Mouse (Mus musculus) spleen, adult 2 months (tissue): ENCODE results near the gene Dpp6. TPM values are rescaled to one million over a fixed set of nuclear protein-coding genes. Genes with fewer than 3 reads are reported as not detected.

Experiments
- DNase-seq, 2 experiments: peaks; one replicate each; pipeline versions ENCODE4 v3.0.0 to v3.0.0-alpha.2; 2012 to 2021; ENCODE audit warnings: low spot score in 2 of 2, low read depth in 1 of 2
- H3K27ac ChIP-seq: fragments of 200-500 bp; 2 replicates; pipeline ENCODE4 v1.5.1; 2012; ENCODE audit warnings: low read length, inconsistent platforms; ENCODE audit not compliant: insufficient read depth
- H3K27me3 ChIP-seq: fragments of 200-500 bp; 2 replicates; pipeline ENCODE4 v1.6.1; 2012; ENCODE audit warnings: mild to moderate bottlenecking, moderate library complexity, low read length, inconsistent platforms; ENCODE audit not compliant: control insufficient read depth, insufficient read depth
- H3K36me3 ChIP-seq: fragments of 200-500 bp; 2 replicates; pipeline ENCODE4 v1.6.1; 2012; ENCODE audit warnings: mild to moderate bottlenecking, low read length, inconsistent platforms; ENCODE audit not compliant: control insufficient read depth, insufficient read depth
- H3K4me1 ChIP-seq: fragments of 200-500 bp; 2 replicates; pipeline ENCODE4 v1.6.1; 2011; ENCODE audit warnings: inconsistent platforms; ENCODE audit not compliant: control insufficient read depth, insufficient read depth, insufficient read length
- H3K4me3 ChIP-seq: fragments of 200-500 bp; 2 replicates; pipeline ENCODE4 v1.5.1; 2011; ENCODE audit warnings: mild to moderate bottlenecking, inconsistent platforms; ENCODE audit not compliant: insufficient read depth, insufficient read length; ENCODE audit errors: extremely low read depth
- CTCF ChIP-seq: fragments of 200-500 bp; IDR thresholded peaks from 2 replicates; pipeline ENCODE4 v1.5.1; 2011; ENCODE audit warnings: mild to moderate bottlenecking, inconsistent platforms; ENCODE audit not compliant: insufficient read depth, insufficient read length, insufficient replicate concordance; ENCODE audit errors: extremely low read depth
- POLR2A ChIP-seq: fragments of 200-500 bp; IDR thresholded peaks from 2 replicates; pipeline ENCODE4 v1.6.1; 2011; ENCODE audit warnings: low read depth, low read length, inconsistent platforms
- WGBS: fragments of 180-500 bp; shearing (Covaris S2); methylation state at CpG from one replicate; pipeline ENCODE4 v1.1.7; 2018; 5-methylcytosine and 5-hydroxymethylcytosine counted together
- polyA plus RNA-seq: library from polyadenylated mRNA; depleted of rRNA; stranded (reverse); fragments of >200 nt; gene quantifications from 2 replicates; pipeline ENCODE4 v1.2.3, GENCODE M21; 2012

The Dpp6 gene
- polyA plus RNA-seq, 1 experiment: 0.11 TPM

DNA sequence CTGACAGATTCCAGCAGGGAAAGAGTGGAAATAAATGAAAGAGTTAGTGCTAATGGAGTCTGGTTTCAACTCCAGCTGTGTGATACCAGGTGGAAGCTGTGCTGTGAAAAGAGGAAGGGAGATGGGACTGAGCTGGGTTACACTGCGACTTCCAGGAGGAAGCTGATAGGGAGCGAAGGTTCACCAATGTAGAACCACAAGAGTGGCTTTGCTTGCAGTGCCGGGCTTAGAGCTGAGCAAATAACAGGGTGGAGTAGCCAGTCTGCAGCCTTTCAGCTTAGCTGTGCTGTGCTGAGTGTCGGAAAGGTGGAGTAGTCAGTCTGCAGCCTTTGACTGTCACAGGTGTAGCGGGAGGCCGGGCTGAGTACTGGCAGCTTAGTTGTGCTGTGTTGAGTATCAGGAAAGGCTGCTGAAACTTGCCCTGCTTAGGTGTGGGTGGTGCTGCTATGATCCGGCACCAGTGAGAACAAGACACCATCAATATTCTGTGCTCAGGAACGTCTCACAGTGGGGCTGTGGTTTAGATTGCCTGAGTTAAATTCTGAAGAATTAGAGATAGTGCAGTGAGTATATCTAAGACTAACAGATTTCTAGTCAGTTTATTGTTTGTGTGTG lies 457.9 kb downstream of the Dpp6 start:
- Histone ChIP-seq H3K36me3 (no peaks in the 10 kb centered on the region), H3K27ac (no peak overlapping the region), H3K27me3 (no peaks in the 10 kb centered on the region), H3K4me1 (no peaks in the 10 kb centered on the region), H3K4me3 (no peak overlapping the region)
- TF ChIP-seq POLR2A (no peak), CTCF (no peak)
- DNase-seq: no peak
- 40% methylated on average over 8 of the region's 8 CpGs for WGBS

GRCm38 (mm10) chr5:27275871-27276270 lies 458.9 kb downstream of the Dpp6 start:
- no peak overlapping the region for H3K4me3 ChIP-seq
- H3K4me1 ChIP-seq: no peaks in the 10 kb centered on the region
- no peak for DNase-seq
- H3K36me3 ChIP-seq: no peaks in the 10 kb centered on the region
- TF ChIP-seq POLR2A (no peak), CTCF (no peak)
- H3K27ac ChIP-seq: no peak overlapping the region
- WGBS: 91% methylated on average over 1 of the region's 1 CpGs
- H3K27me3 ChIP-seq: no peaks in the 10 kb centered on the region

GRCm38 (mm10) chr5:27278120-27278645 lies 461.2 kb downstream of the Dpp6 start:
- H3K27ac ChIP-seq: no peak overlapping the region
- H3K36me3 ChIP-seq: no peaks in the 10 kb centered on the region
- no peaks in the 10 kb centered on the region for H3K4me1 ChIP-seq
- H3K27me3 ChIP-seq: no peaks in the 10 kb centered on the region
- no peak for DNase-seq
- WGBS: 80% methylated on average over 10 of the region's 10 CpGs
- TF ChIP-seq CTCF (no peak), POLR2A (no peak)
- no peak overlapping the region for H3K4me3 ChIP-seq

- Histone ChIP-seq H3K4me1 (no peaks in the 10 kb centered on the region), H3K27me3 (no peaks in the 10 kb centered on the region), H3K27ac (no peak overlapping the region), H3K4me3 (no peak overlapping the region), H3K36me3 (no peaks in the 10 kb centered on the region)
- no peak for DNase-seq
- WGBS: 32% methylated on average over 4 of the region's 4 CpGs
- no peak for TF ChIP-seq POLR2A
- TF ChIP-seq CTCF: no peak
These were observed 469.9 kb downstream of the Dpp6 start for GRCm38 (mm10) chr5:27286876-27287275.

DNA sequence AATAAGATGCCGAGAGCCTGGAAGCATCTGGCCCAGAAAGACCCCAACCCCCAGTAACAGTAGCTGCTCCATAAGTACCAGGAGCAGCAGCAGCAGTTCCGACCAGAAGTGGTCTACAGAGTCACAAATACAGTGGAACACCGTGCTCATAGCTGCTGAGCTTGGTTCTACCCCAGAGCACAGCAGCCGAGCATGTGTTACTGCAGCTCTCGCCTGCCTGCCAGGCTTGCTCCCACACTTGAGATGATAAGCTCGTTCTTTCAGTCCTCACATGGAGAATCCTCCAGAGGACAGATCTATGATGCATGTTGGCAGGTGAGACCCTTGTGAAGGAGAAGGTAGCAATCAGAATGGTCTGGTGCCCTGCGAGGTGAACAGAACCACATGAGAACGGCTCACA lies 474.4 kb downstream of the Dpp6 start:
- Histone ChIP-seq H3K27ac (no peak overlapping the region), H3K36me3 (no peaks in the 10 kb centered on the region), H3K27me3 (no peaks in the 10 kb centered on the region), H3K4me3 (no peak overlapping the region), H3K4me1 (no peaks in the 10 kb centered on the region)
- no peak for DNase-seq
- TF ChIP-seq CTCF (no peak), POLR2A (no peak)
- 74% methylated on average over 8 of the region's 8 CpGs for WGBS

DNA sequence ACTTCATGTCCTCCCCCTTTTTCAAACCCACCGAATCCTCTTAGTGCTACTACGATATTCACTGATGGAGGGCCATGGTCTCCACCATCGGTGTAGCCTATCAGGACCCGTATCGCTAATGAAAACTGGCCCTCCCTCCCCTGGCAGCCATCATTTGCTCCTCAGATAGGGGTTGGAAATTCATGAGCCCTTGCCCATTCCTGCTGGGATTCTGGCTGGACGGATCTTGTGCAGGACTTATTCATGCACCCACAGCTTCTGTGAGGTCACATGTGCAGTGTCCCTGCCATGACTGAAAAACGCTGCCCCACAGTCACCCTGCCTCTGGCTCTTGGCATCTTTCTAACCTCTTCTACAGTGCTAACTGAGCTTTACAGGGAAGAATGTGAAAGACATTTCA lies 475.2 kb downstream of the Dpp6 start:
- Histone ChIP-seq H3K36me3 (no peaks in the 10 kb centered on the region), H3K27me3 (no peaks in the 10 kb centered on the region), H3K4me1 (no peaks in the 10 kb centered on the region), H3K27ac (no peak overlapping the region), H3K4me3 (no peak overlapping the region)
- no peak for DNase-seq
- WGBS: 90% methylated on average over 7 of the region's 7 CpGs
- TF ChIP-seq CTCF: no peak
- no peak for TF ChIP-seq POLR2A

GRCm38 (mm10) chr5:27304115-27304514 lies 487.1 kb downstream of the Dpp6 start:
- no peaks in the 10 kb centered on the region for H3K4me1 ChIP-seq
- no peaks in the 10 kb centered on the region for H3K27me3 ChIP-seq
- TF ChIP-seq POLR2A: no peak
- no peak for TF ChIP-seq CTCF
- no peak overlapping the region for H3K27ac ChIP-seq
- no peak overlapping the region for H3K4me3 ChIP-seq
- WGBS: 51% methylated on average over 2 of the region's 2 CpGs
- H3K36me3 ChIP-seq: no peaks in the 10 kb centered on the region
- DNase-seq: peak in 1 of 2 experiments; percentile 1
